Mouse (Mus musculus) left cerebral cortex, postnatal 14 days (tissue): ENCODE data around the gene Rpl3l. TPM values are rescaled to one million over a fixed set of nuclear protein-coding genes. Genes with fewer than 3 reads are reported as not detected.
A peak's percentile ranks its signal among the peaks of the same experiment; 100 is the strongest.
"Not testable (repeated sequence)": the region's sequence is repeated elsewhere in the genome, so short reads cannot be mapped to it uniquely, and the experiment has no call there.

Source experiments
- DNase-seq, 2 experiments: peaks; one replicate each; pipeline ENCODE4 v3.0.0; 2021 to 2022; ENCODE audit warnings: low spot score in 2 of 2, mixed read lengths in 1 of 2
- intact Hi-C: fragments of 180-260 bp; cut with DNase I; formaldehyde crosslinking; loops from one replicate; pipeline ENCODE4 v1.15.1; 2025
- total RNA-seq, 2 experiments: library from RNA; stranded (reverse); gene quantifications; 2 replicates each; pipeline ENCODE4 v1.2.3; 2021

Gene Rpl3l
- total RNA-seq, 2 experiments from 2014 or later: 0.35 to 0.38 TPM

GRCm38 (mm10) chr17:24717943-24718342 is 9.7 kb upstream of the Rpl3l start, which contains the start of the genes Rnf151 and Rps2:
Rnf151 (minus strand) TSS chr17:24718063.
Rps2 (plus strand) TSS chr17:24718116.
- intact Hi-C loops: no loop called here
- no peak for DNase-seq

- not testable (repeated sequence) for DNase-seq
- intact Hi-C loops: loop anchor here (1.0 kb wide), 1 partner anchor 12 kb away; the partner anchor contains the start of gene Tbl3
These were observed 8.7 kb upstream of the Rpl3l start for GRCm38 (mm10) chr17:24718938-24719337.

DNA sequence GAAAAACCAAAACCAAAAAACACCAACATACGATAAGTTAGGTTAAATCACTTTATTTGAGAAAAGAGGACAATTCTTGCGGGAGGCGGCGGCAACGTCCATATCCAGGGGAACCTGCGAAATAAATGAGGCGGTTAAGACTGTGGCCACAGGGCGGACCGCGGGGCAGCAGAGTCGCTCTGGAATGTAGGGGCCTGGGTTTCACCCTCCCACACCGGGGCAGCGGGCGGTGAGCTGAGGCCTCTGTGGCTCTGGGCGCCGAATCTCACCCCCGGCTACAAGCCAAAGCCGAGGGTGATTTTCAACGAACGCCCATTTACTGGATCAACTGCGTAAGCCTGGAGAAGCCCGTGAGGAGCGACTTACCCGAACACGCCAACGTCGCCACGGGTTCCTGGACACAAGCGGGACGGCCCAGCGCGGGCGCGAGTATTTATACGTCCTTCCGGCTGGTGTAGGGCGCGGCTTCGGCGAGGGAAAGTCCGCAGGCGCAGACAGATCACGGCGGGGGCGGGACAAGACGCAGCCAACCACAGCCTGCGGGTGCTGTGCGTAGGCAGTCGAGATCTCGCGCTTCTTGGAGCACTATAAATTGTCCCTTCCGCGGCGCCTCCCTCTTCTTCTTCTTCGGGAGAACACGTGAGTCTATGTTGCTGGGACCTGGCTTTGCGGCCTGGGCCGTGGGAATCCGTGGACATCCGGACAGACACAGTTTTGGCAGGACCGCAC is 8.0 kb upstream of the Rpl3l start:
- intact Hi-C loops: loop anchor here (1.0 kb wide), 1 partner anchor 12 kb away; the partner anchor contains the start of gene Tbl3
- peak; percentile 99 for DNase-seq

DNA sequence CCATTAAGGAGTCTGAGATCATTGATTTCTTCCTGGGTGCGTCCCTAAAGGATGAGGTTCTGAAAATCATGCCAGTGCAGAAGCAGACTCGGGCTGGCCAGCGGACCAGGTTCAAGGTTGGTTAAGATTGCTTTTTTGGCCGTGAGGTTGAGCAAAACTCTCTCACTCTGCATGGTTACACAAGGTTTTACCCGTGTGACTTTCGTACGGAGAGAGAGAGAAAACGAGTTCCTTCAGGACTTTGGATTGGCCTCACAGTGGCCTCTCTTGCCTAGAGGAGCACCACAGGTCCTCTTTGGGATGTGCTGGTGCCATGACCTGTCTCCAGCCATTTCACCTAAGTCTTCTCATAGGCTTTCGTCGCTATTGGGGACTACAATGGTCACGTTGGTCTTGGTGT is 7.0 kb upstream of the Rpl3l start:
- intact Hi-C loops, DNase-seq: not testable (repeated sequence)

DNA sequence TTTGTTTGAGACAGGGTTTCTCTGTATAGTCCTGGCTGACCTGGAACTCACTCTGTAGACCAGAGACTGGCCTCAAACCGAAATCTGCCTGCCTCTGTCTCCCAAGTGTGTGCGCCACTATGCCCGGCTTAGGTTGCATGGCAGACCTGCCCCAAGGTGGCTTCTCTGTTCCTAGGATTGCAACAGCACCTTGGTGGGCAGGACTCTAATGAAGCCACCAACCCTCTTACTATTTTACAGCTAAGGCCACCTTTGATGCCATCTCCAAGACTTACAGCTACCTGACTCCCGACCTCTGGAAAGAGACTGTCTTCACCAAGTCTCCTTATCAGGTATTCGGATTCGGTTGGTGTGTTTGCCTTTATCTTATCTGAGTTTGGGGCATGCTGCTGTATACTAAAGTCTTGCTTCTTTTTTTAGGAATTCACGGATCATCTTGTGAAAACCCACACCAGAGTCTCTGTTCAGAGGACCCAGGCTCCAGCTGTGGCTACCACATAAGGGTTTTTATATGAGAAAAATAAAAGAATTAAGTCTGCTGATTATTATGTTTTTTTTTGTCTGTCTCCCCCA is 6.2 kb upstream of the Rpl3l start:
- intact Hi-C loops, DNase-seq: not testable (repeated sequence)

DNA sequence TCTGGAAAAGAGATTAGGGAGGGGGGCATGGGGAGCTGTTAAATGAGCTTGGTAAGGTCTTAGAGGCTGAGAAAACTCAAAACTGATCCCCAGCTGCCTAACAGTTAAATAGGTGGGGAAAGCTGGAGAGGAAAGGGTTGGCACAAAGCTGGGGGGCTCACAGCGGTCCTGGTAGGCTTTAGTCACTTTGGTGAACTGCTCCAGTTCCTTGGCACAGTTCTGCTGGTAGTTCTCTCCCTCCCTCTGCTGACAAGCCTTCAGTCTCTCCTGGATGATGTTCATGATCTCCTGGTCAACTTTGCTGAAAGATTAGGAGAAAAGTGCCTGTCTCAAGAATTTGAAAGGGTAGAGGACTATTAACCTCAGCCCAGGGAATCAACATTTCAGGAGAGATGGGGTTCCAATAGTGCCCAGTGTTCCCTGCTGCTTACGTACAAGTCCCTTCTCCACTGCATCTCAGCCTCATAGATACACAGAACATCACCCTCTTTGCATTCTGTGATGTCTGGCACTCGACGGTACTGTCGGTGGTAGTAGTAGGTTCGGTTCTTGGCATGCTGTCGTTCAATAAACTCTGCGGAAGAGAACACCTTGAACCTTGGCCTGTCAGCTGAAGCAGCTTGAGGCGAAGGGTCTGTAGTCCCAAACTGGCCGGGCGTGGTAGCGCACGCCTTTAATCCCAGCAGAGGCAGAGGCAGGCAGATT is 5.2 kb upstream of the Rpl3l start:
- intact Hi-C loops: no loop called here
- no peak for DNase-seq

GRCm38 (mm10) chr17:24723122-24723880 is 4.3 kb upstream of the Rpl3l start:
- intact Hi-C loops: no loop called here
- DNase-seq: no peak

GRCm38 (mm10) chr17:24723881-24724180 is 3.8 kb upstream of the Rpl3l start:
- intact Hi-C loops: no loop called here
- peak in 1 of 2 experiments; percentile 22 for DNase-seq

- intact Hi-C loops: no loop called here
- DNase-seq: peak; percentile 97 to 98
These were observed 3.4 kb upstream of the Rpl3l start, which contains the start of gene Ndufb10 for GRCm38 (mm10) chr17:24724184-24724583. Ndufb10 (minus strand) TSS chr17:24724478.

- no peak for DNase-seq
- intact Hi-C loops: no loop called here
These were observed 1.8 kb upstream of the Rpl3l start for GRCm38 (mm10) chr17:24725637-24726390.

- intact Hi-C loops: no loop called here
- no peak for DNase-seq
These were observed 564 bp downstream of the Rpl3l start for GRCm38 (mm10) chr17:24728184-24728583.

GRCm38 (mm10) chr17:24729067-24729466 is 1.4 kb downstream of the Rpl3l start:
- no peak for DNase-seq
- intact Hi-C loops: no loop called here

DNA sequence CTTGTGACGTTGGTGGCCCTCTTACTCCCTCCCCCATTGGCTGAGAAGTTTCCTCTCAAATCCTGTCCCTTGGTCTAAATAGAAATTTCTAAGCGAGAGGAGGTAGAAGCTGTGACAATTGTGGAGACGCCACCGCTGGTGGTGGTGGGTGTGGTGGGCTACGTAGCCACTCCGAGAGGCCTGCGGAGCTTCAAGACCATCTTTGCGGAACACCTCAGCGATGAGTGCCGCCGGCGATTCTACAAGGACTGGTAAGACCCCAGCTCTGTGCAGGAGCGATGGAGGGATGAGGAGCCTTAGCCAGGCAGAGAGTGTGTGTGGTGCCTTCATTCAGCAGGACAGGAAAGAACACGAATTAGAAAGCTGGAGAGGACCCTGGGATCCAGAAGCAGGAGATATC is 3.2 kb downstream of the Rpl3l start:
- intact Hi-C loops: no loop called here
- no peak for DNase-seq

DNA sequence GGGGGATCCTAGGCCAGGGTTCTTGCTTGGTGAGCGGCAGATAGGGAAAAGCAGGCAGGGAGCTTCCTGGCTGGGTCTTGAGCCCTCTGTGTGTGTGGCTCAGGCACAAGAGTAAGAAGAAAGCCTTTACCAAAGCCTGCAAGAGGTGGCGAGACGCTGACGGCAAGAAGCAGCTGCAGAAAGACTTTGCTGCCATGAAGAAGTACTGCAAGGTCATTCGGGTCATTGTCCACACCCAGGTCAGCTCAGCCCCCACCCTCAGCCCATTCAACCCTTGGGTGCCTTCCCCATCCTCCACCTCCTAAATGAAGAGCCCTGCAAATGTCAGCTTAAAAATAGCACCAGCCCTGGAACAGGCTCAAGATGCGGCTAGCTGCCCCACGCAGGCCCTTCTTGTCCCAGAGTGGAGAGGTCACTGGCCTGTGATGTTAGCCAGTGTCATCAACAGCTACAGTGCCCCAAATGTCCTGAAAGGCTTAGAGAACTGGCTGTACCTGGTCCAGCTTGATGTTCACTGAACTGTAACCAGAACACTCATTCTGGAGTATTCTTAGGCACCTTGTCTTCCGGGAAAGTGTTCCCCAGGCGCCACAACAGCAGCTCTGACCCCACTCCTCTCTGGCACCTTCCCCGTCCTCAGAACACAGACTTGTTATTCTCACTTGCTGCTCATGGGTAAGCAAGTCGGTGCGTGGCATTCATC is 4.8 kb downstream of the Rpl3l start:
- intact Hi-C loops: no loop called here
- DNase-seq: no peak

DNA sequence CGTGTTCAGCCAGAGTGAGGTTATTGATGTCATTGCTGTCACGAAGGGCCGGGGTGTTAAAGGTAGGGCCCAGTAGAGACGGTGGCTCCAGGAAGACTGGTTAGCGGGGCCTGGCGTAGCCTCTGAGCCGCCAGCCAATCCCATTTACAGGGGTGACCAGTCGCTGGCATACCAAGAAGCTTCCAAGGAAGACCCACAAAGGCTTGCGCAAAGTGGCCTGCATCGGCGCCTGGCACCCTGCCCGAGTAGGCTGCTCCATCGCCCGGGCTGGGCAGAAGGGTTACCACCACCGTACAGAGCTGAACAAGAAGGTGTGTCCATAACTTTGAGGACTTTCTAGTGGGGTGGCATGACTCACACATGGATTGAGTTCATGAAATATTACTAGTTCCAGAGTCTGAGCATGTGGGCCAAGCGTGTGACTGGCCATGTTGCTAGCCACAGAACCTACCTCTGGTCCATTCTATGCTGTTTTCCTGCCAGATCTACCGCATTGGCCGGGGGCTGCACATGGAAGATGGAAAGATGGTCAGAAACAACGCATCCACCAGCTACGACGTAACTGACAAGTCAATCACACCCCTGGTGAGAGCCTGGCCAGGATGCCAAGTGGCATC is 5.9 kb downstream of the Rpl3l start:
- DNase-seq: no peak
- intact Hi-C loops: no loop called here

DNA sequence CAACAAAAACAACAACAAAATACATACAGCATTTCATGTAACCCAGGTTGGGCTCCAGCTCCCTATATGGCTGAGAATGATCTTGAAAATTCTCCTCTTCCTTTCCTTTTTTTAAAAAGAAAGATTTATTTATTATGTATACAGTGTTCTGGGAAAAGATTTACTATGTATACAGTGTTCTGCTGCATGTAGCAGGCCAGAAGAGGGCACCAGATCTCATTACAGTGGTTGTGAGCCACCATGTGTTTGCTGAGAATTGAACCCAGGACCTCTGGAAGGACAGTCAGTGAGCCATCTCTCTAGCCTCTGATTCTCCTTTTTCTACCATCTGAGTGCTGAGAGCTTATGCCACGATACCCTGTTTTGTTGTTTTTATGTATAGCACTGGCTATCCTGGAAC is 6.9 kb downstream of the Rpl3l start:
- no peak for DNase-seq
- intact Hi-C loops: no loop called here

DNA sequence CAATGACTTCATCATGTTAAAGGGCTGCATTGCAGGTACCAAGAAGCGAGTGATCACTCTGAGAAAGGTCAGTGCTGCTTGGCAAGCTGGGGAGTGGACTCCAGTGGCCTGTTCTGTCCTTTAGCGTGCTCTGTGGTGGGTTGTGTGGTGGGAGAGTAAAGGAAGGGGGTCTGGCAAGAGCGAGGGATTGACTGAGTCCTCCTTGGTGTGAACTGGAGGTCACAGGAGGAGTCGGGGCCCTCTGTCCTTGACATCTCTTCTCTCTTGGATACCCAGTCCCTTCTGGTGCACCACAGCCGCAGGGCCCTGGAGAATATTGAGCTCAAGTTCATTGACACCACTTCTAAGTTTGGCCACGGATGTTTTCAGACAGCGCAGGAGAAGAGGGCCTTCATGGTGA is 7.8 kb downstream of the Rpl3l start:
- intact Hi-C loops: no loop called here
- DNase-seq: no peak
